Mouse (Mus musculus) G1E (cell line): ENCODE measurements around the gene Kansl2.

Experiments used
- CTCF ChIP-seq: IDR thresholded peaks from 2 replicates; pipeline ENCODE4 v1.5.1; 2012; ENCODE audit warnings: low read depth, low read length, inconsistent platforms, mixed read lengths
- GATA1 ChIP-seq: IDR thresholded peaks from 2 replicates; pipeline ENCODE4 v1.6.1; 2012; ENCODE audit warnings: borderline replicate concordance, low read length, inconsistent platforms, mixed read lengths
- POLR2AphosphoS5 ChIP-seq: IDR thresholded peaks from 2 replicates; pipeline ENCODE4 v1.6.1; 2012; ENCODE audit warnings: low read depth, low read length, inconsistent platforms; ENCODE audit not compliant: insufficient replicate concordance

DNA sequence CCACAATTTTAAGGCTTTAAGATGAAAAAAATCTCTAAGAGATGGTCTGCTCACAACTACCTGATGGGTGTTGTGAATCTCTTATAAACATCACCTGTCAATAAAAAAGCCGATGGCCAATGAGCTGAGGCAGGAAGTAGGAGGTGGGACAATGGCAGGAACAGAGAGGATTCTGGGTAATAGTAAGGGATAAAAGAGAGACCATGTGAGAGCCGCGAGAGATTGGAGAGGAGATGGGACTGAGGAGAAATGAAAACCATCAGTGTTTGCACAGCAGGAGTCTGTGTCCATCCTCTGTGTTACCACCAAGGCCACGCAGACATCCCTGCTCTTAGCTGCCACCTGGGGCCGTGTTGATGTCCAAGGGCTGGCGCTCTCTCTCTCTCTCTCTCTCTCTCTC is 26.7 kb downstream of the Kansl2 start:
- TF ChIP-seq CTCF = no peak
- TF ChIP-seq GATA1 = no peak
- TF ChIP-seq POLR2AphosphoS5 = no peak
